Mouse (Mus musculus) forebrain, postnatal 0 days (tissue): ENCODE data around the gene Cmtr1. TPM values are rescaled to one million over a fixed set of nuclear protein-coding genes. Genes with fewer than 3 reads are reported as not detected.

ENCODE experiments used
- ATAC-seq: fragments of 200-750 bp; cut with Nextera tagmentation; 2 replicates; pipeline ENCODE4 v1.8.0; 2017; ENCODE audit warnings: mild to moderate bottlenecking, moderate library complexity
- DNase-seq: peaks from one replicate; pipeline ENCODE4 v3.0.0-alpha.2; 2015
- H3K27ac ChIP-seq: fragments of 300-500 bp; sonication (generic); 2 replicates; pipeline ENCODE4 v1.5.1; 2014; ENCODE audit warnings: low read depth, mild to moderate bottlenecking, antibody characterized with exemption, low read length, moderate library complexity, mixed read lengths
- H3K27me3 ChIP-seq: fragments of 300-500 bp; sonication (generic); 2 replicates; pipeline ENCODE4 v1.6.1; 2014; ENCODE audit warnings: mild to moderate bottlenecking, low read length, mixed read lengths; ENCODE audit not compliant: insufficient read depth
- H3K36me3 ChIP-seq: fragments of 300-500 bp; sonication (generic); 2 replicates; pipeline ENCODE4 v1.6.1; 2014; ENCODE audit warnings: mild to moderate bottlenecking, moderate library complexity; ENCODE audit not compliant: insufficient read depth
- H3K4me1 ChIP-seq: fragments of 300-500 bp; sonication (generic); 2 replicates; pipeline ENCODE4 v1.6.1; 2014; ENCODE audit warnings: antibody characterized with exemption; ENCODE audit not compliant: insufficient read depth
- H3K4me2 ChIP-seq: fragments of 300-500 bp; sonication (generic); 2 replicates; pipeline ENCODE4 v1.6.1; 2014; ENCODE audit warnings: low read depth, mild to moderate bottlenecking, moderate library complexity
- H3K4me3 ChIP-seq: fragments of 300-500 bp; sonication (generic); 2 replicates; pipeline ENCODE4 v1.5.1; 2014; ENCODE audit warnings: low read depth, low read length, mixed read lengths
- H3K9ac ChIP-seq: fragments of 300-500 bp; sonication (generic); 2 replicates; pipeline ENCODE4 v1.6.1; 2014; ENCODE audit warnings: mild to moderate bottlenecking
- H3K9me3 ChIP-seq: fragments of 300-500 bp; sonication (generic); 2 replicates; pipeline ENCODE4 v1.6.1; 2016; ENCODE audit warnings: low read length
- CTCF ChIP-seq: sonication (generic); IDR thresholded peaks from 2 replicates; pipeline ENCODE4 v1.5.1; 2016; ENCODE audit warnings: antibody characterized with exemption, control low read depth, low read depth
- WGBS: fragments of 180-500 bp; shearing (Covaris S2); extraction: QIAGEN DNeasy Blood & Tissue Kit; methylation state at CpG from one replicate; pipeline ENCODE4 v1.1.7; 2014; 5-methylcytosine and 5-hydroxymethylcytosine counted together
- polyA plus RNA-seq: library from polyadenylated mRNA; unstranded; fragments of >200 nt; fragmentation: Nextera tagmentation; extraction: Ambion mirVana; gene quantifications from 2 replicates; pipeline ENCODE4 v1.2.1, GENCODE M21; 2015
- total RNA-seq: library from RNA; depleted of rRNA; stranded (reverse); fragments of >200 nt; gene quantifications from 2 replicates; pipeline ENCODE4 v1.2.3, GENCODE M21; 2014

Gene Cmtr1
- total and polyA plus RNA-seq, 2 experiments from 2014 or later: 81.9 to 92.3 TPM

DNA sequence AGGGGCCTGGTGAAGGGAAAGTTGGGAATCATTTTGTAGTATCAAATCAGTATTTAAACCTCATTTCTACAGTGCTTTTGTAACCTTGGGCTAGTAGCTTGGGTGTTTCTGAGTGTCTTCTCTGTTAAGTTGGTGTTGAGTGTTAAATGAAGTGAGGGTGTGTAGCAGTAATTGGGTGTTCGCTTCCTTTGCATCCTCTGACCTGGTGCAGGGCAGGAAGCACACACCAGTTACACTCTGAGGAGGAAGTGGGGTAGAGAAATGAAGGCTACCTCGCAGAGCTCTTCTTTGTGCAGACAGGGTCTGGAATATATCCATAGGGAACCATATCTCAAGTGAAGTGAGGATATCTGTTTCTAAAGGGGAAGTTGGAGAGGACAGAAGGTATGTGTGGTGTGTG lies 20.5 kb downstream of the Cmtr1 start:
- 95% methylated on average over 2 of the region's 2 CpGs for WGBS
- TF ChIP-seq CTCF: no peak
- H3K36me3 ChIP-seq: peaks cover 81% of the 10 kb centered on the region

DNA sequence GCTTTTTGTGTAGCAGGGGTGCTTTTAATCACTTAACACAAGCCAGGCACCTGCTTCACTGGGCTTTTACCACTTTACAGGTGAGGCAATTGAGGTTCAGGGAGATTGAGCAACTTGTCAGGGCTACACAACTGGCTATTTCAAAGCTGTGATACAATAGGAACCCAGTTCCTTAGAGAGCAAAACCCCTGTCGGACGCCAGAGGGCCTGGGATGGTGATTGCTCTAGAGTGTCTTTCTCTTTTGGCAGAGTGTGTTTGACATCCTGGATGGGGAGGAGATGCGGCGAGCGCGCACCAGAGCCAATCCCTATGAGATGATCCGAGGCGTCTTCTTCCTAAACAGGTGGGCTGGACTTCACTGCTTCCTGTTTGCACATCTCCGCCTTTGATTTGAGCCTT lies 21.3 kb downstream of the Cmtr1 start:
- no peak overlapping the region for H3K4me2 ChIP-seq
- H3K27me3 ChIP-seq: no peaks in the 10 kb centered on the region
- no peak overlapping the region for H3K4me3 ChIP-seq
- TF ChIP-seq CTCF: no peak
- WGBS: 89% methylated on average over 9 of the region's 9 CpGs
- H3K27ac ChIP-seq: no peak overlapping the region
- DNase-seq (no peak), ATAC-seq (no peak)
- no peaks in the 10 kb centered on the region for H3K4me1 ChIP-seq
- H3K9ac ChIP-seq: no peak overlapping the region
- H3K36me3 ChIP-seq: peaks cover 81% of the 10 kb centered on the region
- no peaks in the 10 kb centered on the region for H3K9me3 ChIP-seq

More for the DNA sequence above, 20.5 kb downstream of the Cmtr1 start:
- Histone ChIP-seq H3K9me3 (no peaks in the 10 kb centered on the region), H3K4me1 (no peaks in the 10 kb centered on the region), H3K27me3 (no peaks in the 10 kb centered on the region), H3K4me2 (no peak overlapping the region), H3K9ac (no peak overlapping the region), H3K4me3 (no peak overlapping the region), H3K27ac (no peak overlapping the region)
- no peak for ATAC-seq
- no peak for DNase-seq

GRCm38 (mm10) chr17:29682261-29682660 lies 21.9 kb downstream of the Cmtr1 start:
- H3K36me3 ChIP-seq: peaks cover 80% of the 10 kb centered on the region
- no peaks in the 10 kb centered on the region for H3K27me3 ChIP-seq
- 63% methylated on average over 7 of the region's 7 CpGs for WGBS
- H3K27ac ChIP-seq: no peak overlapping the region
- no peak for DNase-seq
- H3K9ac ChIP-seq: no peak overlapping the region
- no peaks in the 10 kb centered on the region for H3K4me1 ChIP-seq
- H3K4me3 ChIP-seq: no peak overlapping the region
- no peaks in the 10 kb centered on the region for H3K9me3 ChIP-seq
- no peak for ATAC-seq
- no peak overlapping the region for H3K4me2 ChIP-seq
- no peak for TF ChIP-seq CTCF

- no peak overlapping the region for H3K27ac ChIP-seq
- H3K4me1 ChIP-seq: no peaks in the 10 kb centered on the region
- H3K9me3 ChIP-seq: no peaks in the 10 kb centered on the region
- ATAC-seq (no peak), DNase-seq (no peak)
- WGBS: 83% methylated on average over 2 of the region's 2 CpGs
- no peaks in the 10 kb centered on the region for H3K27me3 ChIP-seq
- H3K4me2 ChIP-seq: no peak overlapping the region
- no peak for TF ChIP-seq CTCF
- H3K4me3 ChIP-seq: no peak overlapping the region
- peaks cover 78% of the 10 kb centered on the region for H3K36me3 ChIP-seq
- no peak overlapping the region for H3K9ac ChIP-seq
These were observed 22.7 kb downstream of the Cmtr1 start for GRCm38 (mm10) chr17:29683127-29683526.

DNA sequence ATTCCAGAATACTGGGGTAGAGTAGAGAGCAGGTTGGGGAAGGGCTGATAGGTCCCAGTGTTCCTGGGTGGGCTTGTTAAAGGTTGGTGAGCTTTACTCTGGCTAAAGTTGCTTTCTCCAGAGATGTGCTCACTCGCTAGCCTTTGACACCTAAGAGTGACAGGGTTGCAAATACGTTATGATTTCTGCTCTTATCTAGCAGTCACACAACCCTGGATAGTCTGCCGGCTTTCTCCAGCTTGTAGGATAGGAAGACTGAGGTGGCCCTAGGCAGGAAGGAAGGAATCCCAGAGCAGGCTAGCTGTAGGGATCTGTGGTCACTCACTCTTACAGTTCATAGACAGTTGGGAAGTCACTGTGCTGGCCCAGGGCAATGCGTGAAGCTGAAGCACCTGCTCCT lies 23.9 kb downstream of the Cmtr1 start:
- H3K9ac ChIP-seq: no peak overlapping the region
- no peaks in the 10 kb centered on the region for H3K4me1 ChIP-seq
- no peaks in the 10 kb centered on the region for H3K9me3 ChIP-seq
- no peak overlapping the region for H3K27ac ChIP-seq
- H3K27me3 ChIP-seq: no peaks in the 10 kb centered on the region
- peaks cover 71% of the 10 kb centered on the region for H3K36me3 ChIP-seq
- ATAC-seq: no peak
- no peak for DNase-seq
- H3K4me2 ChIP-seq: no peak overlapping the region
- H3K4me3 ChIP-seq: no peak overlapping the region
- 97% methylated on average over 4 of the region's 4 CpGs for WGBS
- TF ChIP-seq CTCF: no peak

DNA sequence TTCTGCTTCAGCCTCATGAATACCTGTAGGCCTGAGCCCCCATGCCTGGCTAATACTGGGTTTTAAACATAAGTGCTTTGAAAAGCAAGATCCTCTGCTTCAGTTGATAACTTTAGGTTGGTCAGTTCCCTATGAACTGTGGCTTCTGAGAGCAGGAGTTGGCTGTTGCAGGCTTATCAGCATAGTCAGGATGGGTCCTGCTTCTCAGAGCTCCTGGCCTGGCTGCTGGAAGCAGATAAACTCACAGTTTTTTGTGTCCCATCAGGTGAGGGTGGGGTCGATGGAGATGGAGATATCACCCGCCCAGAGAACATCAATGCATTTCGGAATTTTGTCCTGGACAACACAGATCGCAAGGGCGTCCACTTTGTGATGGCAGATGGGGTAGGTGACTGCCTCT lies 26.4 kb downstream of the Cmtr1 start:
- Histone ChIP-seq H3K4me2 (no peak overlapping the region), H3K4me3 (no peak overlapping the region), H3K27me3 (no peaks in the 10 kb centered on the region), H3K36me3 (peaks cover 86% of the 10 kb centered on the region), H3K4me1 (no peaks in the 10 kb centered on the region), H3K27ac (no peak overlapping the region), H3K9me3 (no peaks in the 10 kb centered on the region), H3K9ac (no peak overlapping the region)
- 96% methylated on average over 5 of the region's 5 CpGs for WGBS
- ATAC-seq (no peak), DNase-seq (no peak)
- TF ChIP-seq CTCF: no peak

DNA sequence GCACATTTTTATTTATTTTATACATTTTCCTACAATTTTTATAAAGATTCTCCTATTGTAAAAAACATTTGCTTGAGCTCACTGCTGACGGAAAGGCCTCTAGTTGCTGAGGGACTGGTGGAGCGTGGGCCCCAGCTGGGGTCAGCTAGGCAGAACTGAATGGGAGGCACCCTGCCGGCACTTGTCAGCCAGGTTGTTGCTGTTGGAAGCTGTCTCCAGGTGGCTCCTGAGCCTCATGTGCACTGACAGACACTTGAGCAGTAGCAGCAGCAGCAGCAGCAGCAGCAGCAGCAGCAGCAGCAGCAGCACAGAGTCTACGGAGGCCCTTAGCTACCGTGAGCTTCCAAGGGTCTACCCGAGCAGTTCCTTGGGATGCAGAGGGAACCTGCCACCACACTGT lies 27.0 kb downstream of the Cmtr1 start:
- DNase-seq (no peak), ATAC-seq (no peak)
- no peaks in the 10 kb centered on the region for H3K27me3 ChIP-seq
- no peak overlapping the region for H3K9ac ChIP-seq
- H3K36me3 ChIP-seq: peaks cover 80% of the 10 kb centered on the region
- no peak overlapping the region for H3K4me2 ChIP-seq
- no peak overlapping the region for H3K4me3 ChIP-seq
- H3K27ac ChIP-seq: peak overlapping the region; percentile 70
- H3K4me1 ChIP-seq: no peaks in the 10 kb centered on the region
- WGBS: 84% methylated on average over 6 of the region's 6 CpGs
- H3K9me3 ChIP-seq: no peaks in the 10 kb centered on the region
- TF ChIP-seq CTCF: no peak

GRCm38 (mm10) chr17:29688610-29689009 lies 28.2 kb downstream of the Cmtr1 start:
- Histone ChIP-seq H3K9ac (no peak overlapping the region), H3K27ac (0 out of 2 replicates have a peak overlapping the region, but pooled peaks have one; percentile 29), H3K4me3 (no peak overlapping the region), H3K4me2 (no peak overlapping the region), H3K27me3 (no peaks in the 10 kb centered on the region), H3K9me3 (no peaks in the 10 kb centered on the region), H3K4me1 (no peaks in the 10 kb centered on the region), H3K36me3 (peaks cover 68% of the 10 kb centered on the region)
- no peak for DNase-seq
- no peak for TF ChIP-seq CTCF
- peak; percentile 55; the same call in 1 of the 2 replicates for ATAC-seq
- 81% methylated on average over 10 of the region's 10 CpGs for WGBS
